Mouse (Mus musculus): Measurements from ENCODE around the gene Lrp8.

GRCm38 (mm10) chr4:107757487-107758470 lies 44.3 kb upstream of the Lrp8 start:
- no peak for TF ChIP-seq ZNF384 (IDR thresholded peaks at IDR 0.05; ENCODE audit: low read depth, low read length)
- no peak for TF ChIP-seq ZC3H11A (IDR thresholded peaks at IDR 0.05; ENCODE audit: borderline replicate concordance, low read depth, low read length)
- no peak for TF ChIP-seq HCFC1 (IDR thresholded peaks at IDR 0.05; ENCODE audit: borderline replicate concordance, insufficient read depth, low read length)
- no peak for TF ChIP-seq CHD2 (IDR thresholded peaks at IDR 0.05; ENCODE audit: low read depth, low read length)
- TF ChIP-seq MAFK (IDR thresholded peaks at IDR 0.05; ENCODE audit: insufficient read depth, low read depth, low read length): no peak
